Mouse (Mus musculus) layer of hippocampus, adult 2 months (tissue): ENCODE data around the gene Actrt2. TPM values are rescaled to one million over a fixed set of nuclear protein-coding genes. Genes with fewer than 3 reads are reported as not detected.

ENCODE experiments used
- DNase-seq, 2 experiments: peaks; one replicate each; pipeline ENCODE4 v3.0.0; 2022; ENCODE audit warnings: low spot score in 2 of 2
- H3K27ac ChIP-seq: fragments of 200-600 bp; 2 replicates; pipeline ENCODE4 v1.8.1; 2022
- H3K4me3 ChIP-seq: fragments of 200-600 bp; 2 replicates; pipeline ENCODE4 v1.8.1; 2022; ENCODE audit warnings: mild to moderate bottlenecking
- CTCF ChIP-seq: fragments of 200-600 bp; conservative IDR thresholded peaks from 2 replicates; pipeline ENCODE4 v1.8.1; 2022; ENCODE audit warnings: antibody characterized with exemption, mild to moderate bottlenecking, moderate library complexity
- total RNA-seq, 2 experiments: library from RNA; stranded (reverse); gene quantifications; 2 replicates each; pipeline ENCODE4 v1.2.3; 2021

Actrt2 gene
- total RNA-seq, 2 experiments from 2014 or later: not detected

GRCm38 (mm10) chr4:154640443-154641295, 27.0 kb downstream of the Actrt2 start:
- Histone ChIP-seq H3K27ac (peak overlapping the region; percentile 79), H3K4me3 (peak overlapping the region; percentile 15)
- no peak for TF ChIP-seq CTCF
- no peak for DNase-seq

GRCm38 (mm10) chr4:154639591-154640442, 27.9 kb downstream of the Actrt2 start:
- DNase-seq: no peak
- TF ChIP-seq CTCF: no peak
- Histone ChIP-seq H3K27ac (peak overlapping the region; percentile 79), H3K4me3 (peak overlapping the region; percentile 37; the same call in 1 of the 2 replicates)

DNA sequence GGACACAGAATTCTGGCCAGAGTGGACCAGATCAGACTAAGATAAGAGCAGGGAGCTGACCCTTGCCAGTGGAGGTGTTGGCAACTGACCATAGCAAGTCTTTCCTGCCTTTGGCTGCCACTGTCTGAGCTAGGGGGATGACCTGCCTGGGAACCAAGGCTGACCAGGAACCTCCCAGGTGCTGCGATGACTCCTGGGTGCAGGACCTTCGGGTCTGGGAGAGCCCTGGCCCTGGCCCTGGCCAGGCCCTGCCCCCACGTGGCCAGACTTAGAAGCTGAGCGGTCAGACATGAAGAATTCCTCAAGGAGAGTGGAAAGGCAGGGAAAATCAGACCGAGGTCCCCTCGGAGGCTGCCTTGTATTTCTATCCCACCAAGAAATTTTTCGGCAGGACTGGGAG, 28.5 kb downstream of the Actrt2 start:
- Histone ChIP-seq H3K27ac (peak overlapping the region; percentile 79), H3K4me3 (peak overlapping the region; percentile 37)
- peak; percentile 48 for TF ChIP-seq CTCF
- DNase-seq: no peak

GRCm38 (mm10) chr4:154638320-154638886, 29.3 kb downstream of the Actrt2 start:
- no peak for DNase-seq
- H3K4me3 ChIP-seq: peak overlapping the region; percentile 52
- peak overlapping the region; percentile 92 for H3K27ac ChIP-seq
- TF ChIP-seq CTCF: no peak

DNA sequence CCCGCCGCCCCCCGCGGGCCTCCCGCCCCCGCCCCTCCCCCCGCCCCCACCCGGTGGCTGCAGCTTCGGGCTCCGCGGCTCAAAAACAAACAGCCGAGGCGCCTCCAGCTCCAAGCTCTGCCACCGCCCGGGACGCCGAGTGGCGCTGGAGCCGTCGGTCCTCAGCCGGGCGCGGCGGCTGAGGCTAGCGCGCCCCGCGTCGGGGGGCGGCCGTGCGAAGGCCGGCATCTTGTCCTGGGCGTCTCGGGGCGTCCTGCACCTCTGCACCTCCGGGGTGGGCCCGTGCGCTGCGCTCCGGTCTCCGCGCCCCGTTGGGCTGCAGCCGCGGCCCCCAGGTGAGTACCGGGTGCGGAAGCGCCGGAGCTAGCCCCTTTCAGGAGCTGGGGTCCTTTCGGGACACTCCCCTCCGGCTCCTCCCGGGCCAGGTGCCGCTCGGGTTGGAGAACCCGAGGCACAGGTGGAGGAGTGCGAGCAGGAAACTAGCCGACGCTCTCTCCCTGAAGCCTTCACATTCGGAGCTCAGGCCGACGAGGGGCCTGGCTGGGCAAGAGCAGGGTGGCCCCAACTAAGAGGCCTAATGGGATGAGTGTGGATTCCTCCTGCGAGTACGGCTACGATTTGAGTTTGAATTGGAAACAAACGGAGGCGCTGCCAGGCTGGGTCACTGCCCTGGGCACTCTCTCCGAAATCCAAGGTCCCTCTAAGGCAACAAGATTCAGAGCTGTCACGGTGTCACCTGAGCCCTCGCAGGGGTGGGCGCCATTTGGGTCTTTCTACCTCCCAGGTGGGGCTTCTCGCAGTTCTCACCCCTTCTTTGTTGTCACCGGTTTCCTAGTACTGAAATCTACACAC, 30.0 kb downstream of the Actrt2 start:
- no peak for TF ChIP-seq CTCF
- peak overlapping the region; percentile 92 for H3K27ac ChIP-seq
- H3K4me3 ChIP-seq: peak overlapping the region; percentile 52
- DNase-seq: no peak

GRCm38 (mm10) chr4:154636721-154637311, 30.9 kb downstream of the Actrt2 start, which contains the start of gene Prdm16:
Gene Prdm16, minus strand, starts transcription at chr4:154636873.
- Histone ChIP-seq H3K27ac (peak within 1 kb of the TSS; percentile 92), H3K4me3 (peak within 1 kb of the TSS; percentile 54)
- DNase-seq: no peak
- no peak for TF ChIP-seq CTCF

DNA sequence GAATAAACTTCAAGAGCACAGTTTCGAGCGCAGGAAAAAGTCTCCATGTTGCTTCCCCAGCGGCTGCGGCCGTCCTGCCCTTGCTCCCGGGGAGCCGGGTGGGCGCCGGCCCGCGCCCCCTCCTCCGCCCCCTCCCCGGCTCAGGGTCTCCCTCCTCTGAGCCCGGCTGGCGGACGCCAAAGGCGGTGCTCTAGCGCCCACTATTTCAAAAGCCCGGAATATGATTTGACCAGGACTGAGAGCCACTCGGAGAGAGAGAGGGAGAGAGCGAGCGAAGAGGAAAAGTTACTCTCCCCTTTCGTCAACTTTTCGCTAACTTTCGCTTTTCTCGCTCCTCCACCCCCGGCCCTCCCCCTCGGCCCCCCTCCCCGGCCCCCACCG, 31.6 kb downstream of the Actrt2 start:
- Histone ChIP-seq H3K4me3 (peak overlapping the region; percentile 54), H3K27ac (peak overlapping the region; percentile 86)
- no peak for DNase-seq
- TF ChIP-seq CTCF: peak; percentile 52

GRCm38 (mm10) chr4:154635241-154636052, 32.2 kb downstream of the Actrt2 start:
- no peak for DNase-seq
- TF ChIP-seq CTCF: no peak
- Histone ChIP-seq H3K27ac (peak overlapping the region; percentile 86), H3K4me3 (peak overlapping the region; percentile 54)

GRCm38 (mm10) chr4:154634470-154635240, 33.0 kb downstream of the Actrt2 start:
- no peak for TF ChIP-seq CTCF
- Histone ChIP-seq H3K27ac (peak overlapping the region; percentile 86), H3K4me3 (peak overlapping the region; percentile 54)
- DNase-seq: no peak

DNA sequence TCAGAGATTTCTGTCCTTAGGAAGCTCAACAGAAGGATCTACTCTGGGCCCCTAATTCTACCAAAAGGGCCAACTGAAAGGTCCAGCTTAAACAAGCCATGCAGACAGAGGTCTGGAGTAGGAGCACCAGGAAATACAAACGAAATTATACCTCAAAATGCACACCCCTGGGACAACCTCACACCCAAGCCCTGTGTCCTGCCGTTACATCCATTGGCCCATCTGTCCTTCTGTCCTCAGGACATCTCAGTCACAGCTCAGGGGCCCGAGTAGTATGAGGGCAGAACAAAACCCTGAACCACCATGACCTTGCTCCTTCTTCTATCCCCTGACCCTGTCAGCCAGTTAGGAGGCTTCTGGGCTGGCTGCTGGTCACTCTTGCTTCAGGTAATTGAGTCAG, 33.7 kb downstream of the Actrt2 start:
- no peak for TF ChIP-seq CTCF
- Histone ChIP-seq H3K27ac (peak overlapping the region; percentile 86), H3K4me3 (peak overlapping the region; percentile 54)
- no peak for DNase-seq
